Mouse (Mus musculus) T-helper 2 cell (primary cell): ENCODE measurements around the gene Bcl2l11.
"Not testable (repeated sequence)": the region's sequence is repeated elsewhere in the genome, so short reads cannot be mapped to it uniquely, and the experiment has no call there.

Source experiments
- in situ Hi-C: fragments of 300-600 bp; cut with MboI, MseI; formaldehyde crosslinking; loops from one replicate; pipeline ENCODE4 v1.15.1; 2025; ENCODE audit warnings: high pct_unique_total_duplicates

The Bcl2l11 gene

DNA sequence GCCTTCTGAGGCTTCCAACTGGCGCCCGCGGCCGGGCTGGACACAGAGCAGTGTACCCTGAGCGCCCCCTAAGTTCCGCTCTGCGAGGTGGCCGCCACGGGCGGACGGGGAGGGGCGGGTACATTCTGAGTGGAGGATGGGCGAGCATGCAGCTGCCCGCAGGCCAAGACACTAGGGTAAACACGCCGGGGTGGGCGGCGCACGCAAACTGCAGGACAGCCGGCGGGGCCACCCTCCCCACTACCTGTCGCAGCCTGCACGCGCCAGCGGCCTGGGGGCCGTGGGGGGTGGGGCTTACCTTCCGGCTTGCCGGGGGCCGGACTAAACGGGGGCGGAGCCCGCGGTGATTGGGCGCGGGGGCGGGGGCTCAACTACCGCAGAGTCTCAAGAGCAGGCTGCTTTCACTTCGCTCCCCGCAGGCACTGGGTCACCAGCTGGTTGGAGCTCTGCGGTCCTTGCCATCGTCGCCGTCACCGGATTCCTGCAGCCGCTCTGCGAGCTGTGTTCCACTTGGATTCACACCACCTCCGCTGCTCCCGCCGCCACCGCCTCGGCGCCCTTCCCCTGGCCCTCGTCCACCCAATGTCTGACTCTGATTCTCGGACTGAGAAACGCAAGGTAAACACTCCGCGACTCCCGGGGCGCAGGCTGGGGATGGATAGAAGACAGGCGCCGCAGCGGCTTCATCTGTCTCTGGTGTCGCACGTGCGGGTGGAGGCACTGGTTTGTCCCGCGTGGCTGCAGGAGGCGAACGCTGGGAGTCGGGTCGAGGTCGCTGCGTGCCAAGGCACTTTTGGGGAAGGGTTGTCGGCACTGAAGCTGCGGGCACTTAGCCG is at the start of gene Bcl2l11:
Gene Bcl2l11 (plus strand): TSS at position 404 of the 836 bp plus-strand sequence.
- in situ Hi-C loops = no loop called here

DNA sequence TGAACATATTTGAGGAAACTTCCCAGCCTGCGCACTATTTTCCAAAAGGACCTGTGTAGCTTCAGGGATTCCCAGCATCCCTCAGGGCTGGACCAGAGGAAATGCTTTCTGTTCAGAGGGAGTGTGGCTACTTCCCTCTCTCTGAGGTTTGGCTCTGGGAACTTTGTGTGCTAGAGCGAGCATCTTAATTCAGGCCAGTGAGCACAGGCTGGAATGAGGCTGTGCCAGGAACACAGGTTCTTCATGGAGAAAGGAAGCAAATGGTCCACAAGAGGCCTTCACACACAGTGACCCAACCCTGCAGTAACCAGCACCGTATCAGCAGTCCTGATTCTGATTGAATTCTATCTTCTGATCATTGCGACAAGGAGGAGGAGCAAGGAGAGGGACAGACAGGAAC is 48.9 kb upstream of the Bcl2l11 start:
- in situ Hi-C loops = no loop called here

DNA sequence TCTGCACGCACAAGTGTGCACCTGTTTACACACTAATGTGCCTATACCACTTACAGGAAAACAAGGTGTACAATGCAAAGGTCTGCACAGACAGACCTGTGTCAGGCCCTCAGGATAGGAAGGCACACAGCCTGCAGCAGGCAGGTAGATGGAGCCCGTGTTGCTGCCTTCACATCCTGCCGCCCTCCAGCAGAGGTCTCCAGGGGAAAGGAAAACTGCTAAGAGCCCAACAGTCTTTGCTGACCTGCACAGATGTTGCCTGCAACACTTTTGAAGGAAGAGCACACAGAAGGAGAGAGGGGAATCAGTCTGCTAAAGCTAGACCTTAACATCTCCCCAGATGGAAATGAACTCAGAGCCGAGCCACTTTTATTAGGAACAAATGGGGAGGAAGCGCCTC is 47.0 kb upstream of the Bcl2l11 start:
- in situ Hi-C loops = no loop called here

DNA sequence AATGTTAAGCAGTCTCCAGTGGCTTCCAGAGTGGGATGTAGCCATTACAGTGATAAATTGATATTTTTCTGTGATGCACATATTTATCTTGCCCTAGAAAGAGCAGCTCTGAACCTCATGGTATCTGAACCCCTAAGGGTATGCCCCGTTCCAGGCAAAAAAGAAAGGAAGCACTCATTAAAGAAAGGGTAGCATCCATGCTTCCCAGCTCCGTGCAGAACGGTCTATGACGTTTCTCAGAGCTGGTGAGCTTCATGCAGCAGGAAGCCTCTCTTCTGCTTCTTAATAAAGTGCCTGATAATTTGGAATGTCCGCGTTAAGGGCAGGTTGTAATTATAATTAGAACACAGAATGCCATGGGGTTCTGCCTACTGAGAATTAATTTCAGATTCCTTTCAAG is 46.5 kb upstream of the Bcl2l11 start:
- in situ Hi-C loops = no loop called here

DNA sequence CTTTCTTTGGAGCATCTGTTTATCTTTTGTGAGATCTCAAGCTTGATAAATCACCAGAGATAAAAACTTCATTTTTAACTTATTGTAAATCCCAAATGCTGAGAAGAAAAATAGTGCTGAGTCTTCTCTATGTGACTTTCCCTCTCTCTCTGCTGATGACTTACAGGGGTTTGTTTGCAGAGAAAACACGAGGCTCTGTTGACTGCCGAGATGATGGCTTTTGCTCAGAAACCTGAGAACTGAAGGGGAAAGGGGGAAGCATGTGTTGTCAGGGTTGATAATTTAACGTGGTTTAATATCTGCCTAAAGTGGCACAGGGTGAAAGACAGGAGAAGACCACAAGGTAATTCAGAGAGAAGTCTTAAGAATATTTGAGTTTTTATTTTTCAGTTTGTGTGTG is 42.0 kb upstream of the Bcl2l11 start:
- in situ Hi-C loops = loop anchor here (5.0 kb wide), 1 partner anchor 78 kb away; no protein-coding TSS in a partner anchor

DNA sequence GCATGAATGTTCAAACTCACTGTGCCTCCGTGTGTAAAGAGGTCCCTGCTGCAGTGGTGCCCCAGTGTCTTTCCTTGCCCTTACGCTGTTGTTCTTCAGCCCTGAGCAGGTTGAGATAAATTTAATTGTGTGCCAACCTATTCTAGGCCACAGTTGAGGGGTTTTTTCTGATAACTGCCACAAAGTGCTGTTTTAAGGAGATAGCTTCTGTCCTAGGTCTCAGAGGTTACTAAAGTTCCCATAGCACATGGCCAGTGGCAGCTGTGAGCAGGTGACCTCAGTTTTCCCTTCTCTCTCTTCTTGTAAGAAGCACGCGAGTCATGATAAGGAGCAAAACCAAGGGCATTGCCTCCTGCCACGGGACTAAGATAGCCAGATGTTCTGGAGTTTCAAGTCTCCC is 41.2 kb upstream of the Bcl2l11 start:
- in situ Hi-C loops = loop anchor here (5.0 kb wide), 1 partner anchor 78 kb away; no protein-coding TSS in a partner anchor

DNA sequence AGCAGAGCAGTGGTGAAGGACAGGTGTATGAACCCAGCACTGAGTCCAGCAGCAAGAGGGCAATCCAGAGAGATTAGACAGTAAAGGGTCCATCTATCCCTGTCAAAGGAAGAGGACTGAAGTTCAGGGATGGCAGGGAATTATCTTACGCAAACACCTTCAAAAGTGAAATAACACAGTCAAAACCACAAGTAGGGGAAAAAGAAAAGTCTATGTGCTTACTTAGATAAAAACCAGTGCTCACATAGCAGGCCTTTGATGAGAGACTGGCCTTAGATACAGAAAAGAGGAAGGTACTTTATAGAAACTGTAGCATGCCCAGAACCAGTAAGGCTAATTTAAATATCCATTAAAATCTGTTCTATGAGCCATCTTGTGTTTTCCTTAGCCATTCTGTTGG is 40.4 kb upstream of the Bcl2l11 start:
- in situ Hi-C loops = no loop called here

DNA sequence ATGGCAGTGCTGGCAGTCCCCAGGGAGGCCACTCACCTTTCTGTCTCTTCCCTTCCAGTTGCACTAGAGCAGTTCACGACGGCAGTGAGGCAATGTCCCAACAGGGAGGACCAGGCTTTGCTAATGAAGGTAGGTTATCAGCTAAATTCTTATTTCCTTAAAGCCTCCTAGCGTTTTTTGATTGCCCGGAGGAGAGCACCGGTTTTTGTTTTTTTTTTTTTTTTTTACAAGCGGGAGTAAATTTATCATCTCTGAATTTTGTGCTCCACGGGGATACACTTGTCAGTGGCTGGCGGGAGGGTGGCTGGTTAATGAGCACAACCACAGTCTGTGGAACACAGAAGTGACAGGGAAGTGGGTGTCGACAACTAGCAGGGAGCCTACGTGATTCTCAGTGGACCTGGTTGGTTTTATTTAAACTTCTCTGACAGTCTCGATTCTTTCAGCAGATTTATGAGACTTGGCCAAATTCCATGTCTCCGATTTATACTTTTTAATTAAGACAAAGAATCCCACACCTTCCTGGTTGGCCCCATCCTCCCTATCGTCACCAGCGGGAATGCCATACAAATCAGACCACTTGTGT is 39.4 kb upstream of the Bcl2l11 start:
- in situ Hi-C loops = no loop called here

DNA sequence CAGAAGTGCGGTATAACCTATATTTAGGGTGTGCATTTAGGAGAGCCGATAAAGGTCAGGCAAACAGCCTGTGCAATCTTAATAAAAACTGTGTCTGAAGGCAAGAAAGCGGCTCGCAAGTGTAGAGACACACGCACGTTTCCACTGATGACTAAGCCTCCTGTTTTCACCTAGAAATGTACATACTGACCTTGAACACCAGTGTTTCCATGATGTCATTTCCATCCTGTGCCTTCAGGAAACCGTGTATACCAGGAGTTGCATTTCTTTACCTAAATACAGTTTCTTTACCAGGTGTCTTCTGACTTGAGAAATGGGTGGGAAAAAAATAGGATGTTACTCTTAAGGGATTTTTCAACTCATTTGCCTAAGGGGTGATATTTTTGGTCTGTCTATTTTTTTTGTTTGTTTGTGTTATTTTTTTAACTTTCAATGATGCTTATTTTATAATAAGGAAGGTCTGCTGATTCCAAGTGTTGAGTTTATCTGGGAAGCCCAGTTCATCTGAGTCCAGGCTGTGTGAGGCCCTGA is 38.8 kb upstream of the Bcl2l11 start:
- in situ Hi-C loops = no loop called here

DNA sequence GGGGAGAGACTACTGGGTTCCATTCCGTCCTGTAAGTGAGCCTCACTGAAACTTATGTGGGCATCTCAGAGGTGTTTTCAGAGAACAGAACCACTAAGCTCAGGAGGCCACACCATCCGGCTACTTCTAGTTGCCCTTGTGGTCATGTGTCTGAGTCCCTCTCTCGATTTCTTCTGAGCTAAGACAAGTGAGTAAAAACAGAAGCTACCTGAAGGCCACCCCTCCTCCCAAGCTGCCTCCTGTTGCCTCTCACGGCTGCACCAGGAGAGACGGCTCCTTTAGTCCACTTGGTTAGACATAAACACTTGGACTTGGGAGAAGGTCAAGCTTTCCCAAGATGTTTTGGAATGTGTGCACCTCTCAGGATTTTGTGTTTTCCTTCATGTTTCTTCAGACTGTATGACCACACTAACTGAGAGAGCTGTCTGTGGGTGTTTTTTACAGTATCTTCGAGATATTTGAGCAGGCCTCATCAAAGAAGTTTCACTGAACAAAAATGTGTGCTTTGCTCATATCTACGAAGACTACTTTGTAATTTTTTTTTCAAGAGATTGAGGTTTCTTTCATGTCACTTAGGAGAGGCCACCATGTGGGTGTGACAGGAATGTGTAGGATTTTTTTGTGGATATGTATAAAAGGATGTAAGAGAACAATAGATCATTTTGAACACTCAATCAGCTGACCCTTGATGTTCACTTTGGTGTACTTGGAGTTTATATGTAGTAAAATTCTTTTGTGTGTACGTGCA is 37.9 kb upstream of the Bcl2l11 start:
- in situ Hi-C loops = no loop called here

DNA sequence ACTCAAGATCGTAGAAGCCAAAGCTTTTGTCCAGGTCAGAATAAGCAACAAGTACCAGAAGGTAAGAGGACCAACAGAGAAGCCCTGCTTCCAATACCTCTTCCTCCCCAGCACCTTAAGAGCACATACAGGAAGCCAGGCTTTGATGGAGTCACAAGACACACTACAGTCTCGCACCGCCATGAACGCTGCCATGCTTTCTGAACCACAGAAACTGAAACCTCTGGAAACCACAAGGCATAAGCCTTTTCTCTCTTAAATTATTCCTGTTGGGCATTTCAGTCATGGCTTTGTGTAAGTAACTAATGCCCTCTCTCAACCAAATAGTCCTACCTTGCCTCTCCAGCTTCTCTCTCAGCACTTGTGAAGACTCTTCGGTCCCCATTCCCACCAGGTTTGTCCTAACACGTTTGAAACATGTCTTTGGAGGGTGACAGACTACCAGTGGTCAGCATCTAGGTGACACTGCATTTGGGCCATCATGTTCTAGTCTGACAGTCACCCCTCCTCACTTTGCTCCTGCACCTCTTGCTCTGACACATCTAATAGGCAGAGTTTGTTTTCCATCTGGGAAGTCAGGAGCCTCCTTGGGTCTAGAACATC is 35.5 kb upstream of the Bcl2l11 start:
- in situ Hi-C loops = no loop called here

DNA sequence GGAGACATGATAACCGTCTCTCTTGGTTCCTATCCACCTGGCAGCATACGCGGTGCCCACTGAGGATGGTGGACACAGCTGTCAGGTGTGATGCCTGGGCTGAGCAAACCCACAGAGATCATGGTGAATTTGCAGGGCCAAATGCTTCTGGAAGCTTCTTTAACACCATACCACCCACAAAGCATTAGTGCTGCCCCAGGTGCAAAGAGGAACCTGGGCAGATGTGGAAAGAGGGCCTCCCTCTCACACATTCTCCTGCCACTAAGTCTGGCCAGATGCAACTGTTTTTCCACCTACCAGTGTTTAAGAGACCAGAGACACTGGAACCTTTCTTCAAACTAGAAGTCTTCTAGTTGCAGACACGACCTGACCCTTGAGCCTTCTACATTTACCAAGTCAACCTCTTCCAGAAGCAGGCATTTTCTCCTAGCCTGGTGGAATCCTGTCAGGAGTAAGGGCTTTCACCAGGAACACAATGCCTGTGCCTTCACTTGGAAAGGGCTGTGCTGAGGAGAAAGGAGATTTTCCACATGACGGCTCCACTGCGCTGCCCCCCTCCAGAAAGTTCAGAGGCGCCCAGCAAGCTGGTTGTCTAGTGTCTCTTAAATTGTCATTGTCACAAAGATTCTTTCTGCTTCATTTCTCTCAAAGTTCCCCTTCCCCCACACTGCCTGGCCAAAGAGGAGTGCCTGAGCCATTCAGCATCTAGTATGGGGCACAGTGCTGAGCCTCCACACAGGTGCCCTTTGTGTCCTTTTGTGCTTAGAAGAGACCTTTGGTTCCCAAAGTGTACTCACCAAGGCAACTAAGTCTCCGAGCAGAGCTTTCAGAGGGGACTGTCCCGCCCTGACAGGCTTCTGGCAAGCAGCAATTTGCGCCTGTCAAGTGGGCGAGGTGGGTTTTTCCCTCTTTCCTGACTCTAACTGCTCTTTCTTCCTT is 34.1 kb upstream of the Bcl2l11 start:
- in situ Hi-C loops = no loop called here

DNA sequence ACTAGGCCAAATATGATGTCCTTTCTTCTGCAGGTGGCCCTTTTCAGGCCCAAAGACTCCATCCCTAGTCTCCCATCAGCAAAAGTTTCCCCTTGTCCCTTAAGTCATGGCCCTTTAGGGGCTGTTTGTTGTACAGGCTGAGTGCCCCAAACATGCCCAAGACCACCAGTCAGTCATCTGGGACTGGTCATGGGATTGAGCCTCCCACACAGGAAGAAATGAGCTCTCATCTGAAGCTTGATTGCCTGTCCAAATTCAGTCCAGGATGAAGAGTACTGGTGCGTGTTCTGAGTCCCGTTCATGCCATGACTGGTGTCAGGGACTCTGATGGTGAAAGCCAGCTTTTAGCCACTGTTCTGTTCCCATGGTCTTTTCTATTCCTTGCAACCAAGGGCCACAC is 33.4 kb upstream of the Bcl2l11 start:
- in situ Hi-C loops = no loop called here

DNA sequence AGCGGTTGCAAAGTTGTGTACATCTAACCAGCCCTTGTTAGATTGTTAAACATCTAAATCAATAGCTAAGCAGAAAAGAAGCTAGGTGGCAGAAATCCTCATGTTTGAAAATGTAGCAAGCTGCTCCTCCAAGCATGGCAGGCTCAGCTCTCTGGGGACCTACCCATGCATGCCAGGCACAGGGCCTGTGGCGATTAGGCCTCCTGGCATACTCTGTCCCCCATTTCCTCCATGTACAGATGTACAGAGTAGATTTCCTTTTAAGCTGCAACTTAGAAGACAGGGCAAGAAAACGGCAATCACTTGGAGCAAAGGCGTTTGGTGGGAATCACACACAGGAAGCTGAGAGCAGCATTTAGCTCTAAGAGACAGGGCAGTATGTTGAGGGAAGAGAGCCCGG is 31.6 kb upstream of the Bcl2l11 start:
- in situ Hi-C loops = no loop called here

DNA sequence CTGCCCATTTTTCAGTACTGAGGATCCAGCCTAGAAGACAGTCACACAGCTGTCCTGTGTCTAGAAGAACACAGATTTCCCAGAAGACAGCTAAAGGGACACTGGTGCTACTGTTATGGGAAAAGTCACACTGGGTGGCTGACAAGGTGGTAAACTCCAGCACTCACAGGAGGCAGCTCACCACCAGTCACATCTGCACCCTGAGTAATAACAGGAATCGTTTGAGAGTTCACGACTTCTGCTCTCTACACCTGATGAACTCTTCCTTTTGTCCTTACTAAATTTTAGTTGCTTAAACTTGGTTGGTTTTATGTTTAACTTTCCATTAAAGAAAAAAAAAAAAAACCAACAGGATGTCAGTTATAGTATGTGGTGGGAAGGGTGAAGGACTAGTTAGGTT is 31.2 kb upstream of the Bcl2l11 start:
- in situ Hi-C loops = no loop called here

DNA sequence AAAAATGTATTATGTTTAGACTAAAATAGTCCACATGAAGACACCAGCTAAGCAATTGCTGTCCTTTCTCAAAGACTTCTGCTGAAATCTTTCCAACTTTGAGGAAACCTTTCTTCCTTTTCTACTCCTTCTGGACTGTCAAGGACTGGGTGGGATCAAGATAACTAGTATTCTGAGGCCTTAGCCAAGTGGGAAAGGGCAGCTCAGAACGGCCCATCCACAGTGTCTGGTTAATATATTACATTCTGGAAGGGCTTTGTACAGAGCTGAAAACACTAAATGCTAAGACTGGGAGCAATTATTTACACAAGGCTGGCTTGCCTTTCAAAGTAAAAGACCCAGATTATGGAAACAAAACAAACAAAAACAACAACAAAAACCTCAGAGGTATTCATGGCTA is 30.6 kb upstream of the Bcl2l11 start:
- in situ Hi-C loops = no loop called here

DNA sequence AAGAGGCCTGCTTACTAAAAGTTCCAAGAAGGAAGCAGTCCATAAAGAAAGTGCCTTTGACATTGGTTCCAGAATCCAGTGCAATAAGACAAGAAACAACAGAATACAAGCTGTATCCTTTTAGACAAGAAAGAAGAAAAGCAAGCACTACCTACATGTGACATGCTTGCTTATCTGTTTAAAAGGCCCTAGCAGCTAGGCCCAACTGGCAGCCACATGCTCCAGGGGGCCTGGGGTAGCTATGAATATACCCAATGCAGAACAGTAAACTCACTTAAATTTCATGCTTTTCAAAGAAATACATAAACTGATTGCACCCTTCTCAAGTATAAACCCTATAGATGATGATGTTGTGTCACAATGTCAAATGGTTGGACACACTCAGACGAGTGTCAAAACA is 29.8 kb upstream of the Bcl2l11 start:
- in situ Hi-C loops = no loop called here

DNA sequence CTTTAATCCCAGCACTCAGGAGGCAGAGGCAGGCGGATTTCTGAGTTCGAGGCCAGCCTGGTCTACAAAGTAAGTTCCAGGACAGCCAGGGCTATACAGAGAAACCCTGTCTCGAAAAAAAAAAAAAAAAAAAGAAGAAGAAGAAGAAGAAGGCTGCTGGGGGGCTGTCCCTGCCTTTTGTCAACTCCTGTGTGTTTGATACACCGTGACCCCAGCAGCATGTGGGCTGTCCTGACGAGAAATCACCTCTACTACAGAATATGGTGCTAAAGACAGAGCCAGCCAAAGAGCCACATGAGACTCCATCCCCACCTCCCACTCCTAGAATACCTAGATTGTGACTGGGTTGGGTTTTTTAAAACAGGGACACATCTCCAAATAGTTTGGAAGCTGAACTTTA is 27.7 kb upstream of the Bcl2l11 start:
- in situ Hi-C loops = not testable (repeated sequence)

DNA sequence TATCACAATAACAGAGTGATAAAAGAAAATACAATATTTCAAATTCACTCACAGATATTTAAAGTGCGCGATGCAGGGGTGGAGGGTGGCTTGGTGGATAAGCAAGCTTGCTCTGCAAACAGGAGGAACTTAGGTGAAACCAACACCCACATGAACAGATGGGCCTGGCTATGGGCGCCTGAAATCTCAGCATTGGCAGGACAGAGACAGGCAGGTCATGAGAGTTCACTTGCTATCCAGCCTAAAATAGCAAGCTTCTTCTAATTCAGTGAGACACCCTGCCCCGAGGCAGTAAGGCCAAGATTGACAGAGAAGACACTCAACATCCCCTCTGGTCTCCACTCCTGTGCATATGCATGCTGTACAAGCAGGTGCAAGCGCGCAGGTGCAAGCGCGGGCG is 23.8 kb upstream of the Bcl2l11 start:
- in situ Hi-C loops = no loop called here

DNA sequence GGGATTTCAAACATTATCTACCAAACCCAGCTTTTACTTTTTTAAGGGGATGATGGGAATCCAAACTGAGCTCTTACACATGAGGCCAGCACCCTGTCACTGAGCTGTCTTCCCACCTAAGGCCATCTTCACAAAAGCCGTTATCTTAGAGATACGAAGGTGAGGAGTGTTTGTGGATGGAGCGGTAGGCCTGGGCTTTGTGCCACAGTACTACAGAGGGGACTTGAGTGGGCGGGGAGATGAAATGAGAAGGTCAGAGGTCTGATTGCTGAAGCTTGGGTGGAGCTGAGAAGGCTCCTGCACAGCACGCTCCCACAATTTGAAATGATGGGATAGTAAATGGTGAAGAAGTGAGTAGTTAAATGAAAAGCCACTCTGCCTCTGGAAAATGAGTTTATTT is 21.0 kb upstream of the Bcl2l11 start:
- in situ Hi-C loops = no loop called here

DNA sequence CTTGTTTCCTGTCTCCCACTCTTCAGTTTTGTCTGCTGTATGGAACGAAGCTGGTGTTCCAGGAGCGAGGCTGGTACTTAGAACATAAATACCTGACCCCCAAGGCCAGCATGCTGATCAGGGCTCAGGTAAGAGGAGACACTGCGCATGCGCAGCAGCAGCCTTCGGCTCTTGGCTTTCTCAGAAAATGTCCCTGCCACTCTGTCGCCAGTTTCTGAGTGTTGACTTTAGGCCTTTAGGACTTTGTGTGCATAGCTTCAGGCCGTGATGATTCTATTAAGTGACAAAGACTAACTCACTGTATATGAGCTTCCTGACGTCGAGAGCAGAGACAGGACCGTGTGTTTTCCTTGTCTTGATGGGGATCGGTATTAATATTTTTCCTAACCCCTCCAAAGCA is 20.2 kb upstream of the Bcl2l11 start:
- in situ Hi-C loops = no loop called here
